Mouse (Mus musculus) erythroblast, embryonic 14.5 days (primary cell): ENCODE data around the gene Gm4788. TPM values are rescaled to one million over a fixed set of nuclear protein-coding genes. Genes with fewer than 3 reads are reported as not detected.
"Not testable (repeated sequence)": the region's sequence is repeated elsewhere in the genome, so short reads cannot be mapped to it uniquely, and the experiment has no call there.

Experiments
- H3K27me3 ChIP-seq: 2 replicates; pipeline ENCODE4 v1.6.1; 2012; ENCODE audit warnings: inconsistent platforms; ENCODE audit not compliant: control insufficient read depth
- H3K36me3 ChIP-seq: 2 replicates; pipeline ENCODE4 v1.6.1; 2012; ENCODE audit warnings: mild to moderate bottlenecking, inconsistent platforms; ENCODE audit not compliant: control insufficient read depth
- H3K4me1 ChIP-seq: 2 replicates; pipeline ENCODE4 v1.6.1; 2012; ENCODE audit warnings: inconsistent platforms; ENCODE audit not compliant: control insufficient read depth
- H3K4me3 ChIP-seq: replicated peaks from 2 replicates; pipeline ENCODE3; 2012; ENCODE audit warnings: moderate library complexity, mild to moderate bottlenecking, inconsistent platforms
- H3K9me3 ChIP-seq: 2 replicates; pipeline ENCODE4 v1.6.1; 2012; ENCODE audit warnings: low read length, inconsistent platforms, mixed read lengths; ENCODE audit not compliant: control insufficient read depth
- GATA1 ChIP-seq: IDR thresholded peaks from 2 replicates; pipeline ENCODE4 v1.6.1; 2012; ENCODE audit warnings: low read length, inconsistent platforms, mixed read lengths
- TAL1 ChIP-seq: IDR thresholded peaks from 3 replicates; pipeline ENCODE4 v1.6.1; 2012; ENCODE audit warnings: low read length, inconsistent platforms, mixed read lengths
- polyA plus RNA-seq: library from polyadenylated mRNA; stranded (reverse); fragments of >175 nt; gene quantifications from 2 replicates; pipeline ENCODE4 v1.2.3, GENCODE M21; 2012

Gene Gm4788
- not detected in 2 replicates for polyA plus RNA-seq

DNA sequence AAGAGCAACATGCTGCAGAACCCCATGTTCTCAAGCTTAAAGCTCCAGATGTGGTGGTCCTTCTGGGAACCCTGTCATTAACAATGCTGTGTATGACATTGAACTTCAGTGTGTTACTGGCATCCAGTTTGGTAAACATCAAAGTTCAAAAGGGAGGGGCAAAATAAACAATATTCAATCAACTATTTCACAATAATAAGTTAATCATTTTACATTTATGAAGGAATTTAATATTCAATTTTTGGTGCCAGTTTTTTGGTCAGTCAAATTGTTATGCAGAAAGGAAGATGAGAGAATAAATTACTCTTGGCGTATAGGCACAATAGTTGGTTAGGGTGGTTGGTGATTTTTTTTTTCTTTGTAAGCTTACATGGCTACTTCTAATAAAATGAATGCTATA is at the start of gene Gm4788:
Gm4788 (minus strand) TSS at position 101 of the 400 bp plus-strand sequence.
- no peaks in the 10 kb centered on the region for H3K27me3 ChIP-seq
- TF ChIP-seq TAL1, result no peak
- H3K4me3 ChIP-seq, result no peak within 1 kb of the TSS
- no peaks in the 10 kb centered on the region for H3K4me1 ChIP-seq
- H3K36me3 ChIP-seq, result no peaks in the 10 kb centered on the region
- no peaks in the 10 kb centered on the region for H3K9me3 ChIP-seq

DNA sequence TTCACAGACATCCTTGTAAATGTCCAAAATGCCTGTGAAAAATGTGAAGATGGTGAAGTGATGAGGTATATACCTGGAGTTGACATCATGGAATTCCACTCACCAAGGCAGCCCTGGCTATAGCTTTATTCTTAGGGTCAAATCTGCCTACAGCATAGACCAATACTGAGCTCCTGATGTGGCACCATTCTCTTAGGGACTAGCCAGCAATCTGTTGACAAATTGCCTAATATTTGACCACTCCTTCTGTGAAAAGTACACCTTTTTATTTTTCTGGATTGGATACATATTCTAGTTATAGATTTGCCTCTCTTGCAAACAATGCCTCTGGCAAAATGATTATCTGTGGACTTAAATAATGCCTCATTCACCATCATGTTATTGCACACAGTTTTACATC is 27.6 kb upstream of the Gm4788 start:
- no peaks in the 10 kb centered on the region for H3K36me3 ChIP-seq
- no peaks in the 10 kb centered on the region for H3K27me3 ChIP-seq
- TF ChIP-seq TAL1 (no peak), GATA1 (no peak)
- no peak overlapping the region for H3K4me3 ChIP-seq
- no peaks in the 10 kb centered on the region for H3K4me1 ChIP-seq
- H3K9me3 ChIP-seq, result no peaks in the 10 kb centered on the region

DNA sequence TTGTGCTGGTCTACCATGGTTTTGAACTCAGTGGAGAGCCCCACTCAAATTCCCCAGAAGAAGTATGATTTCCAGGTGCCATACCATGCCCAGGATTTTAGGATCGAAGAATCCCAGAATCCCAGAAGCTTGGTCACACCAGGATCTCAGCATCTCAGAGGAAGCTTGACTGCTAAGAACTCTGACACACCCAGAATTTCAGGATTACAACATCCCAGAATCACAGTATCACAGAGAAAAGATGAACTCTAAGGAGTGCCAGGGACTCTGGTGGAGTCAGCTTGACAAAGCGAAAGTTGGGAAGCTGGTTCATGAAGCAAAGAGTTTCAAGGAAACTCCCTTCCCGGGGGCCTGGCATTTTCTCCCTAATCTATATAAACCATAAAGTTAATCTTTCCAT is 11.1 kb downstream of the Gm4788 start:
- H3K36me3 ChIP-seq, H3K4me1 ChIP-seq, H3K27me3 ChIP-seq, H3K9me3 ChIP-seq, H3K4me3 ChIP-seq: not testable (repeated sequence)

- H3K36me3 ChIP-seq, H3K27me3 ChIP-seq, H3K4me1 ChIP-seq, H3K4me3 ChIP-seq, H3K9me3 ChIP-seq: not testable (repeated sequence)
These were observed 64.4 kb downstream of the Gm4788 start for GRCm38 (mm10) chr1:139716681-139717080.

DNA sequence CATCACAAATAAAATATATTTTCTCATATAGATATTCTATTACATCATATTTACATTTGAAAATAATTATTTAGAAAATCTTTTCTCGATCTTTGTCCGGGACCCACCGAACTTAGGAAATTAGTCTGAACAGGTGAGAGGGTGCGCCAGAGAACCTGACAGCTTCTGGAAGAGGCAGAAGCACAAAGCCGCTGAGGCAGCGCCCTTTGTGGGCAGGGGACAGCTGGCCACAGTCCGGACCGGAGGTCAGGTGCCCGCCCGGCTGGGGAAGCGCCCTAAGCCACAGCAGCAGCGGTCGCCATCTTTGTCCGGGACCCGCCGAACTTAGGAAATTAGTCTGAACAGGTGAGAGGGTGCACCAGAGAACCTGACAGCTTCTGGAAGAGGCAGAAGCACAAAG is 64.8 kb downstream of the Gm4788 start:
- H3K4me3 ChIP-seq, H3K4me1 ChIP-seq, H3K36me3 ChIP-seq, H3K27me3 ChIP-seq, H3K9me3 ChIP-seq: not testable (repeated sequence)

- not testable (repeated sequence) for H3K9me3 ChIP-seq, H3K4me1 ChIP-seq, H3K36me3 ChIP-seq, H3K27me3 ChIP-seq, H3K4me3 ChIP-seq
These were observed 131.1 kb downstream of the Gm4788 start for GRCm38 (mm10) chr1:139649921-139650320.

Other genes with a start within 250 kb of the Gm4788 start
- not detected in 2 replicates for gene Cfhr1, start 221.0 kb downstream of the Gm4788 start, polyA plus RNA-seq
- not detected in 2 replicates for gene Cfhr2, start 77.5 kb upstream of the Gm4788 start, polyA plus RNA-seq